Mouse (Mus musculus) embryonic facial prominence, embryonic 11.5 days (tissue): ENCODE data around the gene Aqp1. TPM values are rescaled to one million over a fixed set of nuclear protein-coding genes. Genes with fewer than 3 reads are reported as not detected.

Experiments used
- ATAC-seq: fragments of 200-750 bp; cut with Nextera tagmentation; replicated peaks from 2 replicates; pipeline ENCODE4 v1.8.0; 2017; ENCODE audit warnings: low read depth; ENCODE audit not compliant: insufficient number of reproducible peaks, low FRiP score, low TSS enrichment
- DNase-seq: peaks from one replicate; pipeline ENCODE4 v3.0.0-alpha.2; 2015; ENCODE audit warnings: low spot score
- H3K27ac ChIP-seq: fragments of 300-500 bp; sonication (generic); replicated peaks from 2 replicates; pipeline ENCODE4 v1.5.1; 2014; ENCODE audit warnings: mild to moderate bottlenecking, low read depth, low read length, control low read depth
- H3K27me3 ChIP-seq: fragments of 300-500 bp; sonication (generic); 2 replicates; pipeline ENCODE4 v1.6.1; 2014; ENCODE audit warnings: mild to moderate bottlenecking, low read length, moderate library complexity, mixed read lengths; ENCODE audit not compliant: control insufficient read depth, insufficient read depth
- H3K36me3 ChIP-seq: fragments of 300-500 bp; sonication (generic); replicated peaks from 2 replicates; pipeline ENCODE4 v1.6.1; 2014; ENCODE audit warnings: low read depth, mild to moderate bottlenecking, low read length, moderate library complexity, mixed read lengths; ENCODE audit not compliant: control insufficient read depth, insufficient read depth
- H3K4me1 ChIP-seq: fragments of 300-500 bp; sonication (generic); 2 replicates; pipeline ENCODE4 v1.6.1; 2014; ENCODE audit warnings: low read length, mixed read lengths; ENCODE audit not compliant: control insufficient read depth, insufficient read depth
- H3K4me2 ChIP-seq: fragments of 300-500 bp; sonication (generic); 2 replicates; pipeline ENCODE4 v1.6.1; 2014; ENCODE audit warnings: low read depth, mild to moderate bottlenecking, control low read depth, low read length, moderate library complexity
- H3K4me3 ChIP-seq: fragments of 300-500 bp; sonication (generic); 2 replicates; pipeline ENCODE4 v1.5.1; 2014; ENCODE audit warnings: low read depth, low read length, control low read depth
- H3K9ac ChIP-seq: fragments of 300-500 bp; sonication (generic); replicated peaks from 2 replicates; pipeline ENCODE4 v1.6.1; 2014; ENCODE audit warnings: mild to moderate bottlenecking, control low read depth, low read length
- H3K9me3 ChIP-seq: fragments of 300-500 bp; sonication (generic); replicated peaks from 2 replicates; pipeline ENCODE4 v1.6.1; 2016; ENCODE audit warnings: mild to moderate bottlenecking, low read length, inconsistent platforms, mixed read lengths; ENCODE audit not compliant: control insufficient read depth
- WGBS: fragments of 180-500 bp; shearing (Covaris S2); extraction: QIAGEN DNeasy Blood & Tissue Kit; methylation state at CpG from one replicate; pipeline ENCODE4 v1.1.7; 2014; 5-methylcytosine and 5-hydroxymethylcytosine counted together
- polyA plus RNA-seq: library from polyadenylated mRNA; unstranded; fragments of >200 nt; fragmentation: Nextera tagmentation; extraction: Ambion mirVana; gene quantifications from 2 replicates; pipeline ENCODE4 v1.2.1, GENCODE M21; 2014

Gene Aqp1
- polyA plus RNA-seq, 1 experiment from 2014 or later: 0.28 TPM

DNA sequence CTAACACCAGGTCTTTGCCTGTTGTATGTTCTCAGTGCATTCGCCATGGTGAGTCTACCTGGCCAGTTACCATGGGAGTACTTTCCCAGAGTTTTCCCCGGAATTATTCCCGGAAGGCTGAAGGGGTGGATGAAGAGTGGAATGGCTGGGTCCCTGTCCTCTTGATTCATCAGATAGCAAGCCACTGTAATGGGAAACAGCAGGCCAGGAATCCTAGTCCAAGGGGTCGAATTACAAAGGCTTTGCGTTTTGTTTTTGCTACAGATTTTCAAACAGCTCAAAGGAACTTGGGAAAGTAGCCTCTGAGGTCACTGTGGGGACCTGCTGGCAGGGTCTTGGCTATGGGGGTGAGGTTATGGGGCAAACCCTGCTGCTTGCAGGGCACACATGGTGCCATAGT is 24.3 kb upstream of the Aqp1 start:
- H3K4me1 ChIP-seq: peaks cover 5% of the 10 kb centered on the region; the same call in 1 of the 2 replicates
- no peak overlapping the region for H3K4me2 ChIP-seq
- no peak overlapping the region for H3K4me3 ChIP-seq
- no peaks in the 10 kb centered on the region for H3K36me3 ChIP-seq
- ATAC-seq: no peak
- H3K27ac ChIP-seq: no peak overlapping the region
- H3K9me3 ChIP-seq: no peaks in the 10 kb centered on the region
- H3K27me3 ChIP-seq: no peaks in the 10 kb centered on the region
- 30% methylated on average over 5 of the region's 5 CpGs for WGBS
- DNase-seq: peak; percentile 77
- no peak overlapping the region for H3K9ac ChIP-seq

DNA sequence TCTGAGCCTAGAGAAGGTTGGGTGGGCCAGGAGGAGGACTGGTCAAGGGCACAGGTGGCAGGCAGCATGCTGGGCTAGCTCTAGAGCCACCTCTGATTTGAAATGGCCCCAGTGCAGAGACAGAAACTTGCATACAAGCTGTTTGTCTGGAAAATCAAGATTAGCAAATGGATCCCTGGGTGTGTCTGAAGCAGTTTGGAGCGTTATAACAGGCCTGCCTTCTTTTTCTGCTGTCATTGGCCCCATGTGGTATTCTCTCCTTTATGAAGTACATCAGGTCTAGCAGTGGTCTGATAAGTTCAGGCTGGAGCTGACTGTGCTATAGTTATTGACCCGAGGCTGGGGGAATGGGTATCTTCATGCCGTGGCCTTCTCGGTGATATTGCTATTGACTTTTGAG is 22.3 kb upstream of the Aqp1 start:
- Histone ChIP-seq H3K36me3 (no peaks in the 10 kb centered on the region), H3K27ac (no peak overlapping the region), H3K4me2 (no peak overlapping the region), H3K4me1 (peaks cover 5% of the 10 kb centered on the region; the same call in 1 of the 2 replicates), H3K4me3 (no peak overlapping the region), H3K9me3 (no peaks in the 10 kb centered on the region), H3K9ac (no peak overlapping the region), H3K27me3 (no peaks in the 10 kb centered on the region)
- ATAC-seq (no peak), DNase-seq (no peak)
- WGBS: 91% methylated on average over 4 of the region's 4 CpGs

DNA sequence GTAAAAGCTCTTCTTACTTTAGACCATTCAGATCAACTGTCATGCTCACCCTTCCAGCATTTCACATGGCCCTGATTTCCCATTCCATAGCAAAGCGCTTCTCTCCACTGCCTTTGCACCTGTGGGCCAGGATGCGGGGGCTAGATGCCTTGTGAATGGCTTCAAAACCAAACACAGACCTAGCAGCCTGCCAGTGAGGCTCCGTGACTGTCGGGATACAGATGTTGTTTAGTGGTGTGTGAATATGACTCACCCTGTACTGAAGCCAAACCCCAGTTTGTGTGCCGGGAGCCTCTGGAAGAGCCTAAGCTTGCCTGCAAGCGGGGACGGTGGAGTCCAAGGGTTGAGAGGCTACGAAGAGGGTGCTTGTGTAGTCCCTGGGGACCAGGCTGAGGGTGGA is 21.6 kb upstream of the Aqp1 start:
- H3K4me2 ChIP-seq: no peak overlapping the region
- 89% methylated on average over 8 of the region's 8 CpGs for WGBS
- peaks cover 5% of the 10 kb centered on the region; the same call in 1 of the 2 replicates for H3K4me1 ChIP-seq
- no peak for DNase-seq
- ATAC-seq: no peak
- no peak overlapping the region for H3K9ac ChIP-seq
- no peaks in the 10 kb centered on the region for H3K9me3 ChIP-seq
- H3K27me3 ChIP-seq: no peaks in the 10 kb centered on the region
- H3K36me3 ChIP-seq: no peaks in the 10 kb centered on the region
- H3K27ac ChIP-seq: no peak overlapping the region
- no peak overlapping the region for H3K4me3 ChIP-seq

- no peak overlapping the region for H3K27ac ChIP-seq
- no peaks in the 10 kb centered on the region for H3K9me3 ChIP-seq
- H3K9ac ChIP-seq: no peak overlapping the region
- no peaks in the 10 kb centered on the region for H3K36me3 ChIP-seq
- DNase-seq (no peak), ATAC-seq (no peak)
- no peaks in the 10 kb centered on the region for H3K4me1 ChIP-seq
- no peak overlapping the region for H3K4me3 ChIP-seq
- no peak overlapping the region for H3K4me2 ChIP-seq
- WGBS: 98% methylated on average over 3 of the region's 3 CpGs
- H3K27me3 ChIP-seq: no peaks in the 10 kb centered on the region
Observed at GRCm38 (mm10) chr6:55318597-55318996, 17.6 kb upstream of the Aqp1 start.

GRCm38 (mm10) chr6:55319585-55320551 is 16.4 kb upstream of the Aqp1 start:
- Histone ChIP-seq H3K9ac (no peak overlapping the region), H3K9me3 (no peaks in the 10 kb centered on the region), H3K4me3 (no peak overlapping the region), H3K36me3 (no peaks in the 10 kb centered on the region), H3K4me1 (no peaks in the 10 kb centered on the region), H3K27ac (no peak overlapping the region), H3K27me3 (no peaks in the 10 kb centered on the region), H3K4me2 (no peak overlapping the region)
- 63% methylated on average over 14 of the region's 14 CpGs for WGBS
- ATAC-seq: no peak
- no peak for DNase-seq

DNA sequence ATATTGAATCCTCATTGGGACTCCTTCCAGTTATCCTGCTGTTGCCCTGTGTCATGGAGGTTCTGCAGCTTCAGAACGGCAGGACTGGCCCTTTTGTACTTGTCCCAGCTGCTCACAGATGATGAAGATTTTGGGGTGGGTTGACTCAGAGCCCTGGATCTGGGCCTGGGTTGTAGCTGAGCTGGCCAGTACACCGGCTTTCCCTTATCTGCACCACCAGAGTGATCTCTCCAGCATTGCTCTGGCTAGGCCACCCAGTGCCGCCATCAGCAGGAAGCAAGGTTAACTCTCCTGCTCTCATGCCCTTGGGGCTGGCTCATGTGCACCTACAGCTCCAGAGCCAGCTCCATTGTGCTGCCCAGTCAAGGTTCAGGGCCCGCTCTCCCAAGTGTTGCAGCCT is 15.3 kb upstream of the Aqp1 start:
- WGBS: 79% methylated on average over 4 of the region's 4 CpGs
- H3K4me3 ChIP-seq: no peak overlapping the region
- H3K36me3 ChIP-seq: no peaks in the 10 kb centered on the region
- H3K4me2 ChIP-seq: no peak overlapping the region
- H3K9ac ChIP-seq: no peak overlapping the region
- ATAC-seq: peak; percentile 7; the same call in 1 of the 2 replicates
- no peaks in the 10 kb centered on the region for H3K4me1 ChIP-seq
- no peak for DNase-seq
- no peaks in the 10 kb centered on the region for H3K9me3 ChIP-seq
- H3K27ac ChIP-seq: no peak overlapping the region
- no peaks in the 10 kb centered on the region for H3K27me3 ChIP-seq

DNA sequence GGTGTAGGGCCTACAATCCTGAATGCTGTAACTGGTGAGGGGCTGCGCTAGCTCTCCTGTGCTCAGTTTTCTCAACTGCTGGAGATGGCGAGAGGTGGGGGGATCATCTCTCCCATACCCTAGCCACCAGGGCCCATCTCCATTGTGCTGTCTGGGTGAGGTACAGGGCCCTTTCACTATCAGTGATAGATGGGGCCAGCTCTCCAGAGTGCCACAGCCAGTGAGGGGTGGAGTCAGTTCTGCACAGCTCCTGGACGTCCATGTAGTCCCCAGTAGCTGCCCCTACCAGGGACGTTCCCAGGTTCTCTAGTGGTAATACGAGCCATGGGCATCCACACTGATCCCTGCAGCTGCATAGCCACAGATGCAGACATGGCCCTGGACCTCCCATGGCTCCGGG is 14.7 kb upstream of the Aqp1 start:
- DNase-seq: no peak
- no peak overlapping the region for H3K27ac ChIP-seq

GRCm38 (mm10) chr6:55322980-55323379 is 13.3 kb upstream of the Aqp1 start:
- Histone ChIP-seq H3K27me3 (no peaks in the 10 kb centered on the region), H3K36me3 (no peaks in the 10 kb centered on the region), H3K4me1 (no peaks in the 10 kb centered on the region), H3K9ac (no peak overlapping the region), H3K27ac (no peak overlapping the region), H3K4me2 (no peak overlapping the region), H3K9me3 (no peaks in the 10 kb centered on the region), H3K4me3 (no peak overlapping the region)
- ATAC-seq: no peak
- DNase-seq: no peak
- whole genome bisulfite sequencing: 98% methylated on average over 2 of the region's 2 CpGs

More for the DNA sequence above, 14.7 kb upstream of the Aqp1 start:
- no peak overlapping the region for H3K4me2 ChIP-seq
- no peak overlapping the region for H3K4me3 ChIP-seq
- H3K36me3 ChIP-seq: no peaks in the 10 kb centered on the region
- no peak for ATAC-seq
- no peaks in the 10 kb centered on the region for H3K27me3 ChIP-seq
- no peaks in the 10 kb centered on the region for H3K9me3 ChIP-seq
- H3K9ac ChIP-seq: no peak overlapping the region
- no peaks in the 10 kb centered on the region for H3K4me1 ChIP-seq
- 67% methylated on average over 6 of the region's 6 CpGs for WGBS
